Mouse (Mus musculus) CH12.LX (cell line): Measurements from ENCODE around the gene Amhr2. TPM values are rescaled to one million over a fixed set of nuclear protein-coding genes. Genes with fewer than 3 reads are reported as not detected.

Experiments
- DNase-seq: peaks from one replicate; pipeline ENCODE4 v3.0.0-alpha.2; 2013; ENCODE audit errors: extremely low read depth
- H3K27ac ChIP-seq: 2 replicates; pipeline ENCODE4 v1.5.1; 2012; ENCODE audit warnings: low read depth, mild to moderate bottlenecking, control low read depth, moderate library complexity; ENCODE audit not compliant: insufficient read depth
- H3K27me3 ChIP-seq: replicated peaks from 2 replicates; pipeline ENCODE3; 2012; ENCODE audit warnings: inconsistent platforms
- H3K36me3 ChIP-seq, 2 experiments: replicated peaks in 1 of 2; 2 replicates each; pipeline versions ENCODE3 to v1.6.1; 2012; ENCODE audit warnings: inconsistent platforms in 1 of 2, low read length in 1 of 2, mild to moderate bottlenecking in 1 of 2, mixed read lengths in 1 of 2, moderate library complexity in 1 of 2; ENCODE audit not compliant: control insufficient read depth in 1 of 2, insufficient read depth in 1 of 2
- H3K4me1 ChIP-seq, 2 experiments: 2 replicates each; pipeline ENCODE4 v1.6.1; 2012; ENCODE audit warnings: inconsistent platforms in 1 of 2, moderate library complexity in 1 of 2; ENCODE audit not compliant: insufficient read depth in 2 of 2, control insufficient read depth in 1 of 2
- H3K4me2 ChIP-seq: 2 replicates; pipeline ENCODE4 v1.6.1; 2012; ENCODE audit warnings: low read depth, mild to moderate bottlenecking, control low read depth; ENCODE audit not compliant: poor library complexity, insufficient read depth, severe bottlenecking
- H3K4me3 ChIP-seq, 3 experiments: fragments of 150-350 bp in 1 of 3; sonication (generic) in 1 of 3; replicated peaks in 1 of 3; 2 replicates each; pipeline versions ENCODE3 to v1.5.1; 2011 to 2012; ENCODE audit warnings: low read depth in 2 of 3, low read length in 2 of 3, mild to moderate bottlenecking in 2 of 3, moderate library complexity in 2 of 3, control low read depth in 1 of 3, improper control_type of control experiment in 1 of 3, inconsistent platforms in 1 of 3, mixed read lengths in 1 of 3; ENCODE audit not compliant: poor library complexity in 1 of 3
- H3K79me2 ChIP-seq: replicated peaks from 2 replicates; pipeline ENCODE4 v1.6.1; 2012; ENCODE audit warnings: mild to moderate bottlenecking, moderate library complexity; ENCODE audit not compliant: control insufficient read depth, poor library complexity, insufficient read depth, severe bottlenecking; ENCODE audit errors: extremely low read depth
- H3K9ac ChIP-seq: 2 replicates; pipeline ENCODE4 v1.6.1; 2012; ENCODE audit warnings: low read depth, mild to moderate bottlenecking, control low read depth, moderate library complexity; ENCODE audit not compliant: insufficient read depth
- H3K9me3 ChIP-seq: replicated peaks from 2 replicates; pipeline ENCODE3; 2012; ENCODE audit warnings: low read length, inconsistent platforms, mixed read lengths
- BHLHE40 ChIP-seq: IDR thresholded peaks from 2 replicates; pipeline ENCODE4 v1.6.1; 2011; ENCODE audit warnings: mild to moderate bottlenecking, low read depth, low read length, improper control_type of control experiment
- CHD1 ChIP-seq: IDR thresholded peaks from 2 replicates; pipeline ENCODE4 v1.6.1; 2012; ENCODE audit warnings: low read depth, low read length, improper control_type of control experiment, inconsistent platforms
- CHD2 ChIP-seq: IDR thresholded peaks from 2 replicates; pipeline ENCODE4 v1.6.1; 2011; ENCODE audit warnings: low read length, improper control_type of control experiment
- CTCF ChIP-seq, 2 experiments: IDR thresholded peaks in 1 of 2; conservative IDR thresholded peaks in 1 of 2; 2 replicates each; pipeline ENCODE4 v1.5.1; 2011 to 2012; ENCODE audit warnings: low read depth in 2 of 2, low read length in 2 of 2, improper control_type of control experiment in 1 of 2, inconsistent platforms in 1 of 2, mild to moderate bottlenecking in 1 of 2, moderate library complexity in 1 of 2
- E2F4 ChIP-seq: IDR thresholded peaks from 2 replicates; pipeline ENCODE4 v1.6.1; 2011; ENCODE audit warnings: low read depth, low read length, improper control_type of control experiment; ENCODE audit not compliant: insufficient replicate concordance
- ELF1 ChIP-seq: IDR thresholded peaks from 2 replicates; pipeline ENCODE4 v1.6.1; 2014; ENCODE audit warnings: low read depth, mild to moderate bottlenecking, inconsistent platforms, low read length, improper control_type of control experiment
- ETS1 ChIP-seq: conservative IDR thresholded peaks from 2 replicates; pipeline ENCODE4 v1.6.1; 2012; ENCODE audit warnings: low read depth, mild to moderate bottlenecking, inconsistent platforms, low read length, improper control_type of control experiment, moderate library complexity
- GABPA ChIP-seq: IDR thresholded peaks from 2 replicates; pipeline ENCODE4 v1.6.1; 2012; ENCODE audit warnings: low read depth, low read length, improper control_type of control experiment, inconsistent platforms; ENCODE audit not compliant: insufficient replicate concordance
- HCFC1 ChIP-seq: IDR thresholded peaks from 2 replicates; pipeline ENCODE4 v1.6.1; 2012; ENCODE audit warnings: low read depth, mild to moderate bottlenecking, inconsistent platforms, low read length, improper control_type of control experiment
- IRF4 ChIP-seq: IDR thresholded peaks from 2 replicates; pipeline ENCODE4 v1.6.1; 2014; ENCODE audit warnings: low read depth, mild to moderate bottlenecking, inconsistent platforms, low read length, improper control_type of control experiment
- JUN ChIP-seq: IDR thresholded peaks from 2 replicates; pipeline ENCODE4 v1.6.1; 2011; ENCODE audit warnings: low read depth, mild to moderate bottlenecking, low read length, improper control_type of control experiment, moderate library complexity; ENCODE audit not compliant: insufficient read depth
- KAT2A ChIP-seq: IDR thresholded peaks from 2 replicates; pipeline ENCODE4 v1.6.1; 2012; ENCODE audit warnings: low read length, improper control_type of control experiment, inconsistent platforms; ENCODE audit not compliant: insufficient replicate concordance
- MAFK ChIP-seq: IDR thresholded peaks from 2 replicates; pipeline ENCODE4 v1.6.1; 2011; ENCODE audit warnings: low read length, improper control_type of control experiment; ENCODE audit not compliant: insufficient replicate concordance
- MAX ChIP-seq: IDR thresholded peaks from 2 replicates; pipeline ENCODE4 v1.6.1; 2011; ENCODE audit warnings: low read length, improper control_type of control experiment
- MAZ ChIP-seq: IDR thresholded peaks from 2 replicates; pipeline ENCODE4 v1.6.1; 2012; ENCODE audit warnings: low read depth, mild to moderate bottlenecking, inconsistent platforms, low read length, improper control_type of control experiment, moderate library complexity
- MEF2A ChIP-seq: IDR thresholded peaks from 2 replicates; pipeline ENCODE4 v1.6.1; 2014; ENCODE audit warnings: low read depth, mild to moderate bottlenecking, inconsistent platforms, low read length, improper control_type of control experiment, borderline replicate concordance
- MXI1 ChIP-seq: IDR thresholded peaks from 2 replicates; pipeline ENCODE4 v1.6.1; 2011; ENCODE audit warnings: mild to moderate bottlenecking, low read depth, low read length, improper control_type of control experiment
- MYC ChIP-seq: IDR thresholded peaks from 2 replicates; pipeline ENCODE4 v1.6.1; 2011; ENCODE audit warnings: low read depth, mild to moderate bottlenecking, improper control_type of control experiment, low read length
- NELFE ChIP-seq: IDR thresholded peaks from 2 replicates; pipeline ENCODE4 v1.6.1; 2011; ENCODE audit warnings: low read depth, low read length, improper control_type of control experiment
- NRF1 ChIP-seq: IDR thresholded peaks from 2 replicates; pipeline ENCODE4 v1.6.1; 2014; ENCODE audit warnings: low read depth, mild to moderate bottlenecking, inconsistent platforms, low read length, improper control_type of control experiment, moderate library complexity
- PAX5 ChIP-seq: IDR thresholded peaks from 2 replicates; pipeline ENCODE4 v1.6.1; 2012; ENCODE audit warnings: low read length, inconsistent platforms, mixed read lengths
- POLR2A ChIP-seq: IDR thresholded peaks from 2 replicates; pipeline ENCODE4 v1.6.1; 2011; ENCODE audit warnings: low read depth, mild to moderate bottlenecking, improper control_type of control experiment, low read length
- POLR2AphosphoS2 ChIP-seq: IDR thresholded peaks from 2 replicates; pipeline ENCODE4 v1.6.1; 2011; ENCODE audit warnings: low read depth, low read length, improper control_type of control experiment
- RAD21 ChIP-seq: IDR thresholded peaks from 2 replicates; pipeline ENCODE4 v1.6.1; 2011; ENCODE audit warnings: low read depth, mild to moderate bottlenecking, low read length, improper control_type of control experiment, moderate library complexity
- RCOR1 ChIP-seq: conservative IDR thresholded peaks from 2 replicates; pipeline ENCODE4 v1.6.1; 2012; ENCODE audit warnings: low read depth, mild to moderate bottlenecking, inconsistent platforms, low read length, improper control_type of control experiment
- SIN3A ChIP-seq: IDR thresholded peaks from 2 replicates; pipeline ENCODE4 v1.6.1; 2012; ENCODE audit warnings: low read length, improper control_type of control experiment, inconsistent platforms
- SMC3 ChIP-seq: IDR thresholded peaks from 2 replicates; pipeline ENCODE4 v1.6.1; 2011; ENCODE audit warnings: low read depth, low read length, improper control_type of control experiment
- TBP ChIP-seq: conservative IDR thresholded peaks from 2 replicates; pipeline ENCODE4 v1.6.1; 2011; ENCODE audit warnings: low read depth, low read length, improper control_type of control experiment
- TCF12 ChIP-seq: IDR thresholded peaks from 2 replicates; pipeline ENCODE4 v1.6.1; 2014; ENCODE audit warnings: low read depth, mild to moderate bottlenecking, inconsistent platforms, low read length, improper control_type of control experiment
- UBTF ChIP-seq: IDR thresholded peaks from 2 replicates; pipeline ENCODE4 v1.6.1; 2012; ENCODE audit warnings: low read depth, mild to moderate bottlenecking, inconsistent platforms, low read length, improper control_type of control experiment, moderate library complexity
- USF2 ChIP-seq: conservative IDR thresholded peaks from 2 replicates; pipeline ENCODE4 v1.6.1; 2011; ENCODE audit warnings: low read depth, low read length, improper control_type of control experiment
- ZC3H11A ChIP-seq: IDR thresholded peaks from 2 replicates; pipeline ENCODE4 v1.6.1; 2012; ENCODE audit warnings: low read depth, mild to moderate bottlenecking, inconsistent platforms, low read length, improper control_type of control experiment
- ZKSCAN1 ChIP-seq: IDR thresholded peaks from 2 replicates; pipeline ENCODE4 v1.6.1; 2012; ENCODE audit warnings: low read depth, inconsistent platforms, low read length, improper control_type of control experiment, borderline replicate concordance
- ZMIZ1 ChIP-seq: IDR thresholded peaks from 2 replicates; pipeline ENCODE4 v1.6.1; 2012; ENCODE audit warnings: low read depth, mild to moderate bottlenecking, inconsistent platforms, low read length, improper control_type of control experiment
- dilution Hi-C: fragments of 300-500 bp; cut with MboI; formaldehyde crosslinking; loops from 2 replicates; pipeline ENCODE4 v1.14.3; 2020; ENCODE audit warnings: low sequenced_read_pairs; ENCODE audit not compliant: extremely low pct_unique_long_range_greater_than_20kb, extremely low pct_ligation_motif_present
- in situ Hi-C: fragments of 300-500 bp; cut with MboI; formaldehyde crosslinking; loops from 3 replicates; pipeline ENCODE4 v1.14.3; 2019; ENCODE audit warnings: low sequenced_read_pairs, low pct_ligation_motif_present, low pct_unique_long_range_greater_than_20kb, mixed read lengths
- polyA plus RNA-seq: library from polyadenylated mRNA; unstranded; fragments of >175 nt; gene quantifications from 2 replicates; pipeline ENCODE4 v1.2.1, GENCODE M21; 2012; ENCODE audit warnings: low read depth; ENCODE audit not compliant: insufficient read length
- total RNA-seq, 2 experiments: library from RNA; depleted of rRNA; stranded (reverse); fragments of 300-350 nt in 1 of 2; fragments of >200 nt in 1 of 2; gene quantifications; 2 replicates each; pipeline ENCODE4 v1.2.3; 2012 to 2014

The Amhr2 gene
- total and polyA plus RNA-seq, 3 experiments: not detected

DNA sequence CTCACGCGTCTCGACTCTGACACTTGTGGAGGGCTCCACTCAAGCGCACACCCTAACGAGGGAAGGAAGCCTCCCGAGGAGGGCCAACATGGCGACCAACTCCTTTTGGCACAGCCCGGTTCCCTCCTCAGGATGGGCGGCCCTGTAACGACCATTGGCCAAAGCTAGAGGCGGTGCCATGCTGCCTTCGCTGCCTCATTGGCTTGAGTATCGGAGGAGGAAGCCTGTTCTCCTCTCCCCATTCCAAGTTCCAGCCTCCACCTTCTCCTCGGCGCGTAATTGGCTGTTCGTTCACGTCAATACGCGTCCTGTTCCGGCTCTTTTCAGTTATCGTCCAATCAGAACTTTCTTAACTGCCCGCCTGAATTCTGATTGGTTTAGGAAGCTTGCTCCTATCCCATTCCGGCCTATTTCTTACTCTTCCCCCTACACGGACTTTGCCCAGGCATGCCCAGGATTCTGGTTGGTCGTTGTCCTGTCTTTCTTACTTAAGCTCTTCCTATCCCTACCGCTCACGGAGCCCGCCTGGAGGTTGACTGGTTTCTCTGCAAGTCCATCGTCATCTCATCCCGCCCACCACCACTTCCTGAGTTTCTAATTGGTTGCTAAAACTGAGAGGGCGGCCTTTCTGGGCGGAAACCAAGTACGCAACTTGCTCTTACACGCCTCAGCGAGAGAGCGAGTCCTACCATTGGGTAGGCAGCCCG, 39.5 kb upstream of the Amhr2 start, which contains the start of gene Sp1:
Gene Sp1, plus strand, starts transcription at position 655 of the 707 bp plus-strand sequence.
- H3K27me3 ChIP-seq: no peaks in the 10 kb centered on the region
- peak within 1 kb of the TSS; percentile 77 for H3K4me2 ChIP-seq
- DNase-seq: peak; percentile 100
- no peaks in the 10 kb centered on the region for H3K9me3 ChIP-seq
- H3K27ac ChIP-seq: peak within 1 kb of the TSS; percentile 95
- dilution Hi-C loops: no loop called here
- peaks cover 23 to 34% of the 10 kb centered on the region in 2 experiments for H3K36me3 ChIP-seq
- peaks cover 34% of the 10 kb centered on the region for H3K79me2 ChIP-seq
- in situ Hi-C loops: no loop called here
- H3K4me1 ChIP-seq: peaks cover 17 to 45% of the 10 kb centered on the region in 2 experiments
- H3K9ac ChIP-seq: peak within 1 kb of the TSS; percentile 100
- TF ChIP-seq KAT2A (peak; percentile 77; the same call in 1 of the 2 replicates), JUN (no peak), USF2 (no peak), ELF1 (peak; percentile 93), ZMIZ1 (peak; percentile 94), MXI1 (peak; percentile 80), NRF1 (peak; percentile 24; the same call in 1 of the 2 replicates), SMC3 (no peak), PAX5 (no peak), POLR2A (peak; percentile 97), ZKSCAN1 (no peak), ETS1 (no peak), MYC (peak; percentile 72), CHD1 (no peak), RCOR1 (no peak; the same call in 1 of the 2 replicates), CTCF (conservative IDR thresholded peaks at IDR 0.05 in 1 of 2, IDR thresholded peaks at IDR 0.05 in 1 of 2; ENCODE audit: low read depth in 2 of 2, low read length in 2 of 2) (no peak), MAZ (peak; percentile 82), MAX (peak; percentile 93), CHD2 (peak; percentile 98), MAFK (no peak), BHLHE40 (no peak), RAD21 (no peak; the same call in 1 of the 2 replicates), ZC3H11A (no peak), UBTF (peak; percentile 42; the same call in 1 of the 2 replicates), HCFC1 (peak; percentile 79), SIN3A (peak; percentile 77), NELFE (peak; percentile 96), IRF4 (peak; percentile 34; the same call in 1 of the 2 replicates), TCF12 (peak; percentile 89), E2F4 (peak; percentile 89; the same call in 1 of the 2 replicates), MEF2A (peak; percentile 4; the same call in 1 of the 2 replicates), TBP (peak; percentile 92), GABPA (no peak), POLR2AphosphoS2 (peak; percentile 81; the same call in 1 of the 2 replicates)
- peak within 1 kb of the TSS; percentile 64 to 80 (median 64) for H3K4me3 ChIP-seq
